Mouse (Mus musculus) frontal cortex, postnatal 10 days (tissue): Measurements from ENCODE around the gene Coro1a.

Source experiments
- DNase-seq, 2 experiments: peaks; one replicate each; pipeline ENCODE4 v3.0.0; 2022; ENCODE audit warnings: low spot score in 2 of 2, mixed read lengths in 1 of 2

Gene Coro1a

GRCm38 (mm10) chr7:126708175-126708952 lies 777 bp upstream of the Coro1a start:
- no peak for DNase-seq

GRCm38 (mm10) chr7:126704121-126704980 lies 3.2 kb downstream of the Coro1a start:
- DNase-seq, result peak; percentile 88 to 89

- no peak for DNase-seq
Observed at GRCm38 (mm10) chr7:126703757-126704077, 3.9 kb downstream of the Coro1a start.

GRCm38 (mm10) chr7:126702861-126703756 lies 4.5 kb downstream of the Coro1a start:
- no peak for DNase-seq

- peak in 1 of 2 experiments; percentile 36 for DNase-seq
Observed at GRCm38 (mm10) chr7:126702358-126702757, 5.2 kb downstream of the Coro1a start.

GRCm38 (mm10) chr7:126701559-126702357 lies 5.8 kb downstream of the Coro1a start:
- no peak for DNase-seq

- peak; percentile 83 to 90 for DNase-seq
Observed at GRCm38 (mm10) chr7:126701070-126701469, 6.5 kb downstream of the Coro1a start.

GRCm38 (mm10) chr7:126700063-126701015 lies 7.2 kb downstream of the Coro1a start:
- DNase-seq, result peak in 1 of 2 experiments; percentile 29

- DNase-seq, result no peak
Observed at GRCm38 (mm10) chr7:126697838-126698237, 9.7 kb downstream of the Coro1a start.

- DNase-seq, result no peak
Observed at GRCm38 (mm10) chr7:126696886-126697285, 10.7 kb downstream of the Coro1a start.

- DNase-seq, result no peak
Observed at GRCm38 (mm10) chr7:126696303-126696702, 11.3 kb downstream of the Coro1a start.

GRCm38 (mm10) chr7:126695631-126696207 lies 11.9 kb downstream of the Coro1a start, which contains the start of gene Slx1b:
Gene Slx1b, minus strand, starts transcription at chr7:126695784.
- peak; percentile 92 to 93 for DNase-seq

- no peak for DNase-seq
Observed at GRCm38 (mm10) chr7:126695210-126695611, 12.4 kb downstream of the Coro1a start, which contains the start of gene Bola2. Gene Bola2, plus strand, starts transcription at chr7:126695401.

GRCm38 (mm10) chr7:126694441-126695051 lies 13.0 kb downstream of the Coro1a start:
- DNase-seq, result no peak

- DNase-seq, result no peak
Observed at GRCm38 (mm10) chr7:126693781-126694180, 13.8 kb downstream of the Coro1a start.

GRCm38 (mm10) chr7:126693256-126693655 lies 14.3 kb downstream of the Coro1a start:
- DNase-seq, result peak; percentile 55 to 68

GRCm38 (mm10) chr7:126692426-126692825 lies 15.2 kb downstream of the Coro1a start:
- no peak for DNase-seq

GRCm38 (mm10) chr7:126691676-126692075 lies 15.9 kb downstream of the Coro1a start:
- DNase-seq, result no peak

- no peak for DNase-seq
Observed at GRCm38 (mm10) chr7:126690737-126691136, 16.9 kb downstream of the Coro1a start.
